Mouse (Mus musculus) erythroblast, embryonic 14.5 days (primary cell): ENCODE results near the gene Card11. TPM values are rescaled to one million over a fixed set of nuclear protein-coding genes. Genes with fewer than 3 reads are reported as not detected.

ENCODE experiments used
- H3K27me3 ChIP-seq: 2 replicates; pipeline ENCODE4 v1.6.1; 2012; ENCODE audit warnings: inconsistent platforms; ENCODE audit not compliant: control insufficient read depth
- H3K36me3 ChIP-seq: 2 replicates; pipeline ENCODE4 v1.6.1; 2012; ENCODE audit warnings: mild to moderate bottlenecking, inconsistent platforms; ENCODE audit not compliant: control insufficient read depth
- H3K4me1 ChIP-seq: 2 replicates; pipeline ENCODE4 v1.6.1; 2012; ENCODE audit warnings: inconsistent platforms; ENCODE audit not compliant: control insufficient read depth
- H3K4me3 ChIP-seq: replicated peaks from 2 replicates; pipeline ENCODE3; 2012; ENCODE audit warnings: moderate library complexity, mild to moderate bottlenecking, inconsistent platforms
- H3K9me3 ChIP-seq: 2 replicates; pipeline ENCODE4 v1.6.1; 2012; ENCODE audit warnings: low read length, inconsistent platforms, mixed read lengths; ENCODE audit not compliant: control insufficient read depth
- GATA1 ChIP-seq: IDR thresholded peaks from 2 replicates; pipeline ENCODE4 v1.6.1; 2012; ENCODE audit warnings: low read length, inconsistent platforms, mixed read lengths
- TAL1 ChIP-seq: IDR thresholded peaks from 3 replicates; pipeline ENCODE4 v1.6.1; 2012; ENCODE audit warnings: low read length, inconsistent platforms, mixed read lengths
- polyA plus RNA-seq: library from polyadenylated mRNA; stranded (reverse); fragments of >175 nt; gene quantifications from 2 replicates; pipeline ENCODE4 v1.2.3, GENCODE M21; 2012

Card11 gene
- polyA plus RNA-seq, 1 experiment = 0.08 TPM

- Histone ChIP-seq H3K4me3 (no peak overlapping the region), H3K27me3 (no peaks in the 10 kb centered on the region), H3K36me3 (peaks cover 2% of the 10 kb centered on the region), H3K9me3 (no peaks in the 10 kb centered on the region), H3K4me1 (peaks cover 58% of the 10 kb centered on the region)
- no peak for TF ChIP-seq GATA1
- TF ChIP-seq TAL1 = no peak
Measured at GRCm38 (mm10) chr5:140828363-140828762, 172.0 kb downstream of the Card11 start.

GRCm38 (mm10) chr5:140827896-140828295 lies 172.5 kb downstream of the Card11 start:
- Histone ChIP-seq H3K36me3 (peaks cover 2% of the 10 kb centered on the region), H3K27me3 (no peaks in the 10 kb centered on the region), H3K4me3 (no peak overlapping the region), H3K9me3 (no peaks in the 10 kb centered on the region), H3K4me1 (peaks cover 61% of the 10 kb centered on the region)
- TF ChIP-seq GATA1 = no peak
- no peak for TF ChIP-seq TAL1

- no peak overlapping the region for H3K4me3 ChIP-seq
- H3K4me1 ChIP-seq = peaks cover 61% of the 10 kb centered on the region
- no peaks in the 10 kb centered on the region for H3K27me3 ChIP-seq
- no peaks in the 10 kb centered on the region for H3K9me3 ChIP-seq
- TF ChIP-seq GATA1 = no peak
- no peak for TF ChIP-seq TAL1
- peaks cover 2% of the 10 kb centered on the region for H3K36me3 ChIP-seq
Measured at GRCm38 (mm10) chr5:140827413-140827812, 173.0 kb downstream of the Card11 start.

DNA sequence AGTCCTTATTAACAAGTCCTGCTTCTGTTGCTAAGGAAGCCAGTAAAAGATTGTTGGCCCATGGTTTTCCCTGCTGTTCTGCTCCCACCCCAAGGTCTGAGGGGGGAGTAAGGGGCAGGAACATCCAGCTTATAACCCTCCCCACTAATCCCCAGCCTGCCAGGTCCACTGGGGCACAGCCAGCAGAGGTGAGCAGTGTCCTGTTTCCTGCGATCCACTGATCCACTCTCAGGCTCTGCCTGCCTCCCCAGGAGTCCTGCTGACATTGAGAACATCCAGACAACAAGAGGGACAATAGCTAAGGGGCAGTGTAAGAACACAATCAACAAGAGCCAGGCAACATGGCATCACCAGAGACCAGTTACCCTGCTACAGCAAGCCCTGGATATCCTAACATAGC lies 173.6 kb downstream of the Card11 start:
- TF ChIP-seq GATA1 (no peak), TAL1 (no peak)
- Histone ChIP-seq H3K4me3 (no peak overlapping the region), H3K36me3 (peaks cover 2% of the 10 kb centered on the region), H3K9me3 (no peaks in the 10 kb centered on the region), H3K4me1 (peaks cover 59% of the 10 kb centered on the region), H3K27me3 (no peaks in the 10 kb centered on the region)

DNA sequence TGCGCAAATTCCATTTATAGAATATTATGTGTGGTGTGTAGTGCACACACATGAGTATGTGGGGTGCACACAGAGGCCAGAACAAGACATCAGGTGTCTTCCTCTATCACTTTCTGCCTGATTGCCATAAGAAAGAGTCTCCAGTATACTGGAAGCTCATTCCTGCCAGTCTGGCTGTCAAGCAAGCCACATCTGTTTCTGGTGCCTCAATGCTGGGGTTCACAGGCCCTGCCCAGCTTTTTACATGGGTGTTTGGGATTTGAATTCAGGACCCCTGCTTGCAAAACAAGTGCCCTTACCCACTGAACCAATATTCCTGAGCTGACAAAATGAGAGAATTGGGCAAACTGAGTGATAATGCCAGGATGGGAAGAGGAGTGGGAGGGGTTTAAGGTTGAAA lies 174.3 kb downstream of the Card11 start:
- peaks cover 2% of the 10 kb centered on the region for H3K36me3 ChIP-seq
- no peak overlapping the region for H3K4me3 ChIP-seq
- TF ChIP-seq GATA1 = no peak
- TF ChIP-seq TAL1 = no peak
- peaks cover 57% of the 10 kb centered on the region for H3K4me1 ChIP-seq
- H3K27me3 ChIP-seq = no peaks in the 10 kb centered on the region
- no peaks in the 10 kb centered on the region for H3K9me3 ChIP-seq

GRCm38 (mm10) chr5:140824126-140824525 lies 176.3 kb downstream of the Card11 start:
- no peaks in the 10 kb centered on the region for H3K27me3 ChIP-seq
- no peak for TF ChIP-seq TAL1
- no peak for TF ChIP-seq GATA1
- H3K36me3 ChIP-seq = peaks cover 2% of the 10 kb centered on the region
- H3K9me3 ChIP-seq = no peaks in the 10 kb centered on the region
- no peak overlapping the region for H3K4me3 ChIP-seq
- peaks cover 46% of the 10 kb centered on the region for H3K4me1 ChIP-seq

- Histone ChIP-seq H3K4me3 (no peak overlapping the region), H3K4me1 (peaks cover 42% of the 10 kb centered on the region), H3K27me3 (no peaks in the 10 kb centered on the region), H3K36me3 (peaks cover 2% of the 10 kb centered on the region), H3K9me3 (no peaks in the 10 kb centered on the region)
- TF ChIP-seq GATA1 (no peak), TAL1 (no peak)
Measured at GRCm38 (mm10) chr5:140823386-140823785, 177.0 kb downstream of the Card11 start.

Other genes starting within 250 kb of the Card11 start
- gene Gna12, start 170.2 kb downstream of the Card11 start, polyA plus RNA-seq = 2.3 and 2.8 TPM in 2 replicates
- gene Sdk1, start 240.9 kb upstream of the Card11 start, polyA plus RNA-seq = not detected in 2 replicates